Mouse (Mus musculus) heart, postnatal 0 days (tissue): ENCODE measurements at regions not wholly inside any gene's neighbourhood (a gene's known extent, or its start where the extent isn't known, plus 50 kb on each side); places are given as distances from the start of the nearest gene placed in this dataset.

ENCODE experiments used
- ATAC-seq: fragments of 200-750 bp; cut with Nextera tagmentation; 2 replicates; pipeline ENCODE4 v1.8.0; 2017; ENCODE audit warnings: low read depth, moderate number of reproducible peaks, moderate library complexity; ENCODE audit not compliant: insufficient read depth
- DNase-seq: peaks from one replicate; pipeline ENCODE4 v3.0.0-alpha.2; 2016; ENCODE audit warnings: low spot score
- H3K27ac ChIP-seq: fragments of 300-500 bp; sonication (generic); 2 replicates; pipeline ENCODE4 v1.5.1; 2014; ENCODE audit warnings: low read depth, mild to moderate bottlenecking
- H3K27me3 ChIP-seq: fragments of 300-500 bp; sonication (generic); 2 replicates; pipeline ENCODE4 v1.6.1; 2014; ENCODE audit warnings: low read length, mixed read lengths; ENCODE audit not compliant: control insufficient read depth, insufficient read depth
- H3K36me3 ChIP-seq: fragments of 300-500 bp; sonication (generic); replicated peaks from 2 replicates; pipeline ENCODE4 v1.6.1; 2014; ENCODE audit warnings: low read length, mixed read lengths; ENCODE audit not compliant: control insufficient read depth, insufficient read depth
- H3K4me1 ChIP-seq: fragments of 300-500 bp; sonication (generic); 2 replicates; pipeline ENCODE4 v1.6.1; 2014; ENCODE audit warnings: antibody characterized with exemption; ENCODE audit not compliant: control insufficient read depth, insufficient read depth
- H3K4me2 ChIP-seq: fragments of 300-500 bp; sonication (generic); 2 replicates; pipeline ENCODE4 v1.6.1; 2014; ENCODE audit warnings: low read depth, mild to moderate bottlenecking, low read length, moderate library complexity
- H3K4me3 ChIP-seq: fragments of 300-500 bp; sonication (generic); 2 replicates; pipeline ENCODE4 v1.5.1; 2014; ENCODE audit warnings: low read depth, low read length
- H3K9ac ChIP-seq: fragments of 300-500 bp; sonication (generic); replicated peaks from 2 replicates; pipeline ENCODE4 v1.6.1; 2014; ENCODE audit warnings: low read depth, low read length, mixed read lengths
- H3K9me3 ChIP-seq: fragments of 300-500 bp; sonication (generic); replicated peaks from 2 replicates; pipeline ENCODE4 v1.6.1; 2016; ENCODE audit warnings: low read length; ENCODE audit not compliant: control insufficient read depth
- CTCF ChIP-seq: IDR thresholded peaks from 2 replicates; pipeline ENCODE4 v1.5.1; 2016; ENCODE audit warnings: antibody characterized with exemption, control low read depth, low read depth
- EP300 ChIP-seq: IDR thresholded peaks from 2 replicates; pipeline ENCODE4 v1.6.1; 2016; ENCODE audit warnings: antibody characterized with exemption, low read depth
- WGBS: fragments of 180-500 bp; shearing (Covaris S2); extraction: QIAGEN DNeasy Blood & Tissue Kit; methylation state at CpG from one replicate; pipeline ENCODE4 v1.1.7; 2014; 5-methylcytosine and 5-hydroxymethylcytosine counted together

DNA sequence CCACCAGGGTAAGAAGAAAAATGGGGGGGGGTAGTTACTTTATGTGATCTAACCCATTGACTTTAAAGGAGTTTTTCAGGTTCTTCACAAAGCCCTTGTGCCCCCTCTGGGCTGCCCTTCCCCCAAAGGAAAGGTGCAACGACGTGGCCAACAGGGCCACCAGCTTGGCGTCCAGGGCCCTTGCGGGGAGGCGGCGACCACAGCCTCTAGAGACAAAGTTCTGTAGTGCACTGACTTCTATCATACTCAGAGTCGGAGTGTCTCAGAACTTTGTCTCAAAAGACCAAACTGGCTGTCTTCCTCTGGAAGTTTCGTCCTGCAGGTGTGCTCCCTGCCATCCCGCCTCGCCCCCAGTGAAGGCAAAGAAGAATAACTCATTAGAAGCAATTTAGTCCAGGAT, 162.9 kb upstream of the Nfe2l3 start:
- H3K9ac ChIP-seq, result peak overlapping the region; percentile 80
- H3K27me3 ChIP-seq, result no peaks in the 10 kb centered on the region
- H3K4me1 ChIP-seq, result no peaks in the 10 kb centered on the region
- H3K4me2 ChIP-seq, result peak overlapping the region; percentile 94
- ATAC-seq (no peak), DNase-seq (no peak)
- no peaks in the 10 kb centered on the region for H3K9me3 ChIP-seq
- TF ChIP-seq CTCF (no peak), EP300 (no peak)
- no peaks in the 10 kb centered on the region for H3K36me3 ChIP-seq
- peak overlapping the region; percentile 86 for H3K27ac ChIP-seq
- WGBS, result 15% methylated on average over 10 of the region's 10 CpGs
- peak overlapping the region; percentile 62 for H3K4me3 ChIP-seq

DNA sequence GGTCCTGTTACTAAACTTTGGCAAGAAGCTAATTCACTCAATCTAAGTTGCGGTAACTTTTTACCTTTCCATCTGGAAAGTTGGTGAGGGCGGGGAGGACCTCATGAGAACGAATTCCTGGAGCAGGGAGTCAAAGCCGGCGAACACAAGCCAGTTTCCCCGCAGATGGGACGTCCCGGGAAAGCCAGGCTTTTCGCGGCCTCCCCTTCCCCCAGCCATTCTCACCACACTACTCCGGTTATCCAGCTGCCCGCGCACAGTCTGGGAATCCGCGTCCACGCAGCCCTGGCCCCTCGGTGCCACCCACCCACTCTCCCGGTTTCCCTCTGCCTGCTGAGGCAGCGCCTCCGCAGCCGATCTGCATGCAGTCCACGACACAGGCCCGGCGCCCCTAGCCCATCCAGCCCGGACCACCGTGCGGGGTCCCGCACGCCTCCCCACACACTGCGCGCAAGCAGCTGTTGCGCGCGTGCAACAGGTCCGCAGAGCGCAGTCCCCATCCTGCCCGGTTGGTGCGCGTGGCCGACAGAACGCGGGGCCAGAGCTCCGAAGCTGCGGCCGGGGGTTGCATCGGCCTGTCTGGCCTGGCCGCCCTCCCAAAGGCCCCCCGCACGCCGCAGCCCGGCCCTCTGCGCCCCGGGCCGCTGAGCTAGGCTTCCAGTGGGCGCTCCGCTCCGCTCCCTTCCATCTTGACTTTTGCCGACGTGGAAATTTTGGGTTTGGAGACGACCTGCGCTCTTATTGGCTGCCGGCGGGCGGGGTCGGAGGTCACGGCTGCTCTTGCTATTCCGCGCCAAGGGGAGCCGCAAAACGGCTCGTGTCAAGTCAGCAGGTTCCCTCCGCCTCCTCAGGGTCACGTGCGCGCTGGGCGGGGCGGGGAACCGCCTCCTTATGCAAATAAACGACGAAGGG, 162.0 kb upstream of the Nfe2l3 start:
- ATAC-seq (peak; percentile 93), DNase-seq (peak; percentile 90)
- Histone ChIP-seq H3K4me3 (peak overlapping the region; percentile 62), H3K36me3 (no peaks in the 10 kb centered on the region), H3K9ac (peak overlapping the region; percentile 80), H3K4me2 (peak overlapping the region; percentile 94), H3K9me3 (no peaks in the 10 kb centered on the region), H3K27me3 (no peaks in the 10 kb centered on the region), H3K4me1 (no peaks in the 10 kb centered on the region), H3K27ac (peak overlapping the region; percentile 86)
- under 1% methylated on average over 78 of the region's 80 CpGs for WGBS
- TF ChIP-seq CTCF (no peak), EP300 (no peak; the same call in 1 of the 2 replicates)

DNA sequence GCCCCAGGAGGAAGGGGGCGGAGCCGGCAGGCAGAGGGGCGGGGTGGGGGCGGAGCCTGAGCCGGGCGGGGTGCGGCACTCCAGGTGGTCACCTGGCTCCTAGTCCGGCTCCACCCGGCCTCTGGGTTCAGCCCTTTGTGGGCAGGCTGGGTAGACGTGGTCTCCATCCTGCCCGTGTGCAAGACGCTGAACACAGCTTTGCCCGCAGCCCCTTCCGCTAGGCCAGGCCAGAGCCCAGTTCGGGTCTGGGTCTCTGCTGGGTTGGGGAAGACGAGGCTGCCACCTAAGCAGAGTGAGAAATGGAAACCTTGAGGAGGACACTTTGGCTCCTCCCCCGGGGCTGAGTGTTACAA, 161.4 kb upstream of the Nfe2l3 start:
- no peaks in the 10 kb centered on the region for H3K9me3 ChIP-seq
- no peaks in the 10 kb centered on the region for H3K36me3 ChIP-seq
- no peaks in the 10 kb centered on the region for H3K4me1 ChIP-seq
- TF ChIP-seq CTCF (no peak), EP300 (no peak)
- H3K4me3 ChIP-seq, result peak overlapping the region; percentile 62
- peak overlapping the region; percentile 40 for H3K27ac ChIP-seq
- peak overlapping the region; percentile 94 for H3K4me2 ChIP-seq
- DNase-seq, result no peak
- 3% methylated on average over 15 of the region's 17 CpGs for WGBS
- H3K9ac ChIP-seq, result no peak overlapping the region
- no peak; the same call in 1 of the 2 replicates for ATAC-seq
- no peaks in the 10 kb centered on the region for H3K27me3 ChIP-seq

DNA sequence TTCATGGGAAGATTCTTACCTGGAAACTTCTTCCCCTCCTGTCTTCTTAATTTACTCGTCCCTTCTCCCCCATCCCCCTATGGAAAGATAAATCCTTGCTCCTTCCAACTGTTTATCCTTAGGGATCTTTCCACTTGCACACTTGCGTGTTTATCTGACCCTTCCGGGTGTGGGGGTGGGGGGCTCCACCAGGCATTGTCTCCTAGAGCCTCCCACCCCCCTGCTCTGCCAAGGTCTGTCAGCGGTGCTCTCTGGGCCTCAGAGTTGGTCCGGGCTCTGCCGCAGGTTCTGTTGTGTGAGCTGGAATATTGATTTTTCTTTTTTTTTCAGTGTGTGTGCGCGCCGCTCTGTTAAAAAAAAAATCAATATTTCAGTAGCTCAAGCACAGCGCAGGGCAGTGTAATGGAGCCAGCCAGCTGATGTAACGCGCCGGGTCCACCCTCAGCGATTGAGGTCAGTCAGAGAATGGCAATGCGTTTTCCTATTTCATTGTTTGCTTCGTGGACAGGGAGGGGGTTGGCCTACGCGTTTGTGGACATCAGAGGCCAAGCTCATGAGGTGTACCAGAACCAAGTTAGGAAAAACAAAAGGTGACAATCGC, 160.2 kb upstream of the Nfe2l3 start:
- Histone ChIP-seq H3K4me2 (no peak overlapping the region), H3K36me3 (no peaks in the 10 kb centered on the region), H3K27me3 (no peaks in the 10 kb centered on the region), H3K27ac (no peak overlapping the region), H3K4me3 (no peak overlapping the region), H3K9me3 (no peaks in the 10 kb centered on the region), H3K4me1 (no peaks in the 10 kb centered on the region), H3K9ac (no peak overlapping the region)
- no peak for TF ChIP-seq CTCF
- TF ChIP-seq EP300, result no peak
- ATAC-seq (no peak), DNase-seq (no peak)
- WGBS, result 86% methylated on average over 19 of the region's 19 CpGs

DNA sequence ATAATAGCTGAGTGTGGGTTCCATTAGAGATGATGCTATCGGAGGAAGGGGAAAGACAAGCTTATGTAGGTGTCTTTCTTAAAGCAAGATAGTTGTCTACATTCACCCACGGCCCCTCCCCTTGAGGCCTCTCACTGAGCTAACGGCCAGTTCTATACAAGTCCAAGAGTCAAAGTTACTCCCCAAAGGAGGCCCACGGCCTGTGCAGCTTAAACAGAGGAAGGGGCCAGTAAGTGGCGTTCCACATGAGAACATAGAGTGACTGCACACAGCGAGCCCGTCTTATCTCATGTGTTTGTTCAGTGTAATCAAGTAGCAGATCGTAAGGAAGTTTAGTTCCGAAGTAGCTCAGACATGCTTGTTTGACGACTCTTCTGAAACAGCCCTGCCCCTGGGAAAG, 153.0 kb upstream of the Nfe2l3 start:
- TF ChIP-seq CTCF, result no peak
- no peak for TF ChIP-seq EP300
- Histone ChIP-seq H3K27ac (no peak overlapping the region), H3K4me1 (peaks cover 6% of the 10 kb centered on the region), H3K9me3 (no peaks in the 10 kb centered on the region), H3K4me3 (no peak overlapping the region), H3K27me3 (no peaks in the 10 kb centered on the region), H3K36me3 (no peaks in the 10 kb centered on the region), H3K9ac (no peak overlapping the region), H3K4me2 (no peak overlapping the region)
- no peak for DNase-seq
- ATAC-seq, result no peak
- WGBS, result 79% methylated on average over 10 of the region's 10 CpGs
